Mouse (Mus musculus): ENCODE data around the gene Gabrb1. TPM values are rescaled to one million over a fixed set of nuclear protein-coding genes. Genes with fewer than 3 reads are reported as not detected.

Gene Gabrb1
- total RNA-seq, 2 experiments from 2014 or later, result 0.06 to 0.14 TPM

GRCm38 (mm10) chr5:71828342-71828741, 170.4 kb downstream of the Gabrb1 start:
- DNase-seq (ENCODE audit: low spot score in 2 of 2), result no peak

GRCm38 (mm10) chr5:71828996-71829395, 171.1 kb downstream of the Gabrb1 start:
- no peak for DNase-seq (ENCODE audit: low spot score in 2 of 2)

- DNase-seq (ENCODE audit: low spot score in 2 of 2), result no peak
These were observed 172.4 kb downstream of the Gabrb1 start for GRCm38 (mm10) chr5:71830342-71830741.

- DNase-seq (ENCODE audit: low spot score in 2 of 2), result no peak
These were observed 184.3 kb downstream of the Gabrb1 start for GRCm38 (mm10) chr5:71842241-71842640.

GRCm38 (mm10) chr5:71898214-71898613, 240.3 kb downstream of the Gabrb1 start:
- no peak for DNase-seq (ENCODE audit: low spot score in 2 of 2)

GRCm38 (mm10) chr5:71903399-71903798, 245.5 kb downstream of the Gabrb1 start:
- no peak for DNase-seq (ENCODE audit: low spot score in 2 of 2)

GRCm38 (mm10) chr5:71914028-71914427, 256.1 kb downstream of the Gabrb1 start:
- DNase-seq (ENCODE audit: low spot score in 2 of 2), result no peak

- no peak for DNase-seq (ENCODE audit: low spot score in 2 of 2)
These were observed 257.8 kb downstream of the Gabrb1 start for GRCm38 (mm10) chr5:71915711-71916110.

GRCm38 (mm10) chr5:71917206-71917605, 259.3 kb downstream of the Gabrb1 start:
- DNase-seq (ENCODE audit: low spot score in 2 of 2), result no peak

- DNase-seq (ENCODE audit: low spot score in 2 of 2), result no peak
These were observed 265.7 kb downstream of the Gabrb1 start for GRCm38 (mm10) chr5:71923636-71924035.

GRCm38 (mm10) chr5:71926336-71926735, 268.4 kb downstream of the Gabrb1 start:
- DNase-seq (ENCODE audit: low spot score in 2 of 2), result no peak

- DNase-seq (ENCODE audit: low spot score in 2 of 2), result no peak
These were observed 272.1 kb downstream of the Gabrb1 start for GRCm38 (mm10) chr5:71930036-71930435.

- DNase-seq (ENCODE audit: low spot score in 2 of 2), result no peak
These were observed 293.5 kb downstream of the Gabrb1 start for GRCm38 (mm10) chr5:71951398-71951797.

- DNase-seq (ENCODE audit: low spot score in 2 of 2), result no peak
These were observed 297.3 kb downstream of the Gabrb1 start for GRCm38 (mm10) chr5:71955070-71955685.

GRCm38 (mm10) chr5:71964876-71965432, 307.0 kb downstream of the Gabrb1 start:
- no peak for DNase-seq (ENCODE audit: low spot score in 2 of 2)

GRCm38 (mm10) chr5:71965529-71965928, 307.6 kb downstream of the Gabrb1 start:
- DNase-seq (ENCODE audit: low spot score in 2 of 2), result no peak

GRCm38 (mm10) chr5:71970140-71970800, 312.4 kb downstream of the Gabrb1 start:
- no peak for DNase-seq (ENCODE audit: low spot score in 2 of 2)

- no peak for DNase-seq (ENCODE audit: low spot score in 2 of 2)
These were observed 314.9 kb downstream of the Gabrb1 start for GRCm38 (mm10) chr5:71972831-71973230.

GRCm38 (mm10) chr5:71976133-71976532, 318.2 kb downstream of the Gabrb1 start:
- no peak for DNase-seq (ENCODE audit: low spot score in 2 of 2)

GRCm38 (mm10) chr5:71976571-71977061, 318.7 kb downstream of the Gabrb1 start:
- no peak for DNase-seq (ENCODE audit: low spot score in 2 of 2)

- DNase-seq (ENCODE audit: low spot score in 2 of 2), result no peak
These were observed 328.6 kb downstream of the Gabrb1 start for GRCm38 (mm10) chr5:71986561-71986960.

GRCm38 (mm10) chr5:71986983-71987398, 329.1 kb downstream of the Gabrb1 start:
- DNase-seq (ENCODE audit: low spot score in 2 of 2), result no peak

Measured in adrenal gland, postnatal 4 days (tissue).